Mouse (Mus musculus) cerebellum, postnatal 36 days (tissue): ENCODE results near the gene Olfr1022.

Source experiments
- DNase-seq, 2 experiments: peaks; one replicate each; pipeline ENCODE4 v3.0.0; 2021 to 2022; ENCODE audit warnings: mixed read lengths in 2 of 2

The Olfr1022 gene

DNA sequence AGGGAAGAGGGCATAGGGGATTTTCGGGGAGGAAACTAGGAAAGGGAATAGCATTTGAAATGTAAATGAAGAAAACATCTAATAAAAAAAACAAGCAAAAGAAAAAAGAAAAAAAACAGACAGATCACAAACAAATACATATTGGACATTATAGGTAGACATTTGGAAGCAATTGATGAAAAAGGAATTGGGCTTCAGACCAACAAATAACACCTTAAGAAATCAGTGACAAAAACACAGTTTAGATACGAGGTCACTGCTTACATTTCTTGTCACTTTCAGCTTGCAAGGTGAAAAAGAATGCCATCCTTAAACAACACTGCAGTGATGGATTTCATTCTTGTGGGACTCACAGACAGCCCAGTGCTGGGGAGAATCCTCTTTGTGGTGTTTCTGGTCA is at the start of gene Olfr1022:
Gene Olfr1022, plus strand, starts transcription at position 301 of the 400 bp plus-strand sequence.
- no peak for DNase-seq

DNA sequence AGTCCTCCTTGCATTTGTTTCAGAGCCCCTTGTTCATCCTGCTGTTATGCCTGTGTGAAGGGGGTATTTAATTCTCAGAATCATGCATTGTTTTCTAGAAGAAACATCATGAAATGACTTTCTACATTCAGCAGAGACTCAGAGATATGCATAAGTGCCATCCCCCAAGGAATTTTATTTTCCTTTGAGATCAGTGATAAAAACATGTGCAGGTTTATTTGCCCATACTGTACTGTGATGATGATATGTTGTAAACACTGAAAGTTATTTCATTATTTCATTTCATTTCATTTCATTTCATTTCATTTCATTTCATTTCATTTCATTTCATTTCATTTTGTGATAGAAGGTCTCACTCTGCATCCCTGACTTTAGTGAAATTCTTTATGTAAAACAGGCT is 23.0 kb upstream of the Olfr1022 start, which contains the start of gene Olfr1019:
Gene Olfr1019, minus strand, starts transcription at position 101 of the 400 bp plus-strand sequence.
- no peak for DNase-seq

DNA sequence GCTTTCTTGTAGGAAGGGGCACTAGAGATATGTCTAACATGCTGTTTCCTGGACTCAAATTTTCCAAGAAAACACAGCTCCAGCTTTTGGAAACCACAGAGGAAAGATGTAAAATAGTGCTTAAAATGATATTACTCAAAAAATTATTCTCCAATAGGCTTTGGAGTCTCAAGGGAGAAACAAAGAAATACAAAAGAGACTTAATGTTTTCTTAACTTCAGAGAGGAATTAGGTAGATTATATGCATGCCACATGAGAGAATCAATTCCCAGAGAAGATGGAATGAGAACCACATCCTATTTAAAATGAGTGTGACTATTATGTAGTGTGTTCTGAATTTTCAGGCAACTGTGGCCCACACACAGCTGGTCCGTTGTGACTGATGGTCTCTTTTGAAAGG is 21.7 kb upstream of the Olfr1022 start, which contains the start of gene Olfr1020:
Gene Olfr1020, plus strand, starts transcription at position 301 of the 400 bp plus-strand sequence.
- no peak for DNase-seq

DNA sequence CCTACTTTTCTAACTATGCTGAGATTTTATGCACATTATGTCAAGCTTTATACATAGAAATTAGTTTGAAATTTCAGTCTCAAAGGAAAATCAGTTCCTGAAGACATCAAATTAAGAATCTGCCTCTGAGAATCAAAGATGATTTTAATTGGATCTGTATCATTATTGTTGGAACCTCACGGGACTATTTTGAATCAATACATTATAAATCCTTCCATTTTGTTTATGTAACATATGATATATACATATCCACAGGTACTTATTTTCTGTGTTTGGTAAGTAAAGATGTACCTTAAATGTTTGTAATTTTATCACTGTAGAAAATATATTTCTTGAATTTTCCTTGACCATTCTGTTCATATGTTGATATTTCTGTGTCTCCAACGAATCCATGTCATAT is 16.9 kb downstream of the Olfr1022 start, which contains the start of gene Olfr1023:
Gene Olfr1023, plus strand, starts transcription at position 301 of the 400 bp plus-strand sequence.
- no peak for DNase-seq

DNA sequence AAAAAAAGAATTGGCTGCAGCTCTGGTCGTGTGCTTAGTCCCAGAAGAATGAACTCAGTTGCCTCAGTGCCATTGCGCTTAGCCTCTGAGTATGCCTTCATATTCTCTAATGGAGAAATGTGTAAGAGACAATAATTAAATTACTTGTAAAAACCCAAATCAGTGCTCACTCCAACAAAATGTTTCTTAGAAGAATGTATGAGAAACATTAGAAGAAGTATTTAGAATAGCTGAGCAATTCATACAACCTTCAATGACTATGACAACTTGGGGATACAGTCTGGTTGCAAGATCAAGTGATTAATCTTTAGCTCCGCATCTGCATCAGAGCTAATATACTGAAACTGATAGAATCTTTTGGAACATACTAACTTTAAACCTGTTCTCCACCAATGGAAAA is 36.6 kb downstream of the Olfr1022 start, which contains the start of gene Olfr1024:
Gene Olfr1024, minus strand, starts transcription at position 101 of the 400 bp plus-strand sequence.
- no peak for DNase-seq

DNA sequence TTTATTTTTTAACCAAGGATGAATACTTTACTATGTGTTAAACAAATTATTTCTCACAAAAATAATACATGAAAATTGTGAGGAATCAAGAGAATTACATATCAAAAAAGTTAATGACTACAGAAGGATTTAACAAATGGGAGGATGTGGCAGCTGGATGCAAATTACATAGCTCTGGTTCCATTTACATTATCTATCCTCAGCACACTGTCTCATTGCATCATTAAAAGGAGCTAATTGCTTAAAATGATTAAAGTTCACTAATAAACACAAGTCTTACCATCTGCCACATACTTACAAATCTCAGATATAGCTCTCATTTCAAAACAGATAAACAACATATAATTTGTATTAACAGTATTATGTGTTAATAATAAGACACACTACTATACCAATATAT is 44.8 kb downstream of the Olfr1022 start:
- DNase-seq, result no peak

DNA sequence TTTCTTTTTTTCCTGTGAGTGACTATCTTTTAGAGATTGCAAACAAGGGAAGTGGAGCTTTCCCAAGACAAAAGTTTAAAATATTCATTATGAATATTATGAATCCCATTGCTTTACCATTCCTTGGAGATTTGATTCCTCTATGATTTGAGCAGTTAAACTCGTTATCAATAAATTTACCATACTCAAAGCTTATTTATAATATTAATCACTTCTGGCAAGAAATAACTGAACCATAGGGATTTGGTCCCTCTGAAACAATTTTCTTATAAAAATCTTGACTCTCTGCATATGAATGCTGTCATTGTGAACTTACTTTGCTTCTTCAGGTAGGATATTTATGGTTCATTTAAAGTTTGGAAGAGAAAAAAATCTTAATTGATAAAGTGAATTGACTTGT is 46.5 kb downstream of the Olfr1022 start, which contains the start of gene Olfr1025-ps1:
Gene Olfr1025-ps1, plus strand, starts transcription at position 301 of the 400 bp plus-strand sequence.
- no peak for DNase-seq
